Mouse (Mus musculus): Measurements from ENCODE around the gene Csnk2a1.
"Not testable (repeated sequence)": the region's sequence is repeated elsewhere in the genome, so short reads cannot be mapped to it uniquely, and the experiment has no call there.

Csnk2a1 gene

GRCm38 (mm10) chr2:152226248-152227050 lies at the start of gene Csnk2a1:
Gene Csnk2a1 (plus strand): TSS chr2:152226839.
- peak; percentile 94 for DNase-seq

- DNase-seq, result peak; percentile 77
Observed at GRCm38 (mm10) chr2:152177162-152177805, 49.4 kb upstream of the Csnk2a1 start.

- no peak for DNase-seq
Observed at GRCm38 (mm10) chr2:152177806-152178170, 48.9 kb upstream of the Csnk2a1 start.

- no peak for DNase-seq
Observed at GRCm38 (mm10) chr2:152178345-152178744, 48.3 kb upstream of the Csnk2a1 start.

- DNase-seq, result no peak
Observed at GRCm38 (mm10) chr2:152179301-152179700, 47.3 kb upstream of the Csnk2a1 start.

GRCm38 (mm10) chr2:152180323-152180722 lies 46.3 kb upstream of the Csnk2a1 start:
- peak; percentile 91 for DNase-seq

GRCm38 (mm10) chr2:152187132-152187531 lies 39.5 kb upstream of the Csnk2a1 start:
- no peak for DNase-seq

GRCm38 (mm10) chr2:152189213-152189612 lies 37.4 kb upstream of the Csnk2a1 start:
- no peak for DNase-seq

GRCm38 (mm10) chr2:152189640-152190039 lies 37.0 kb upstream of the Csnk2a1 start:
- DNase-seq, result peak; percentile 43

- DNase-seq, result no peak
Observed at GRCm38 (mm10) chr2:152190161-152190560, 36.5 kb upstream of the Csnk2a1 start.

GRCm38 (mm10) chr2:152192591-152193345 lies 33.9 kb upstream of the Csnk2a1 start:
- no peak for DNase-seq

GRCm38 (mm10) chr2:152193346-152193710 lies 33.3 kb upstream of the Csnk2a1 start:
- no peak for DNase-seq

- DNase-seq, result no peak
Observed at GRCm38 (mm10) chr2:152194586-152194985, 32.1 kb upstream of the Csnk2a1 start.

GRCm38 (mm10) chr2:152196896-152197295 lies 29.7 kb upstream of the Csnk2a1 start:
- no peak for DNase-seq

- peak; percentile 72 for DNase-seq
Observed at GRCm38 (mm10) chr2:152197301-152197712, 29.3 kb upstream of the Csnk2a1 start.

- not testable (repeated sequence) for DNase-seq
Observed at GRCm38 (mm10) chr2:152206139-152206538, 20.5 kb upstream of the Csnk2a1 start.

- DNase-seq, result peak; percentile 17
Observed at GRCm38 (mm10) chr2:152211871-152212270, 14.8 kb upstream of the Csnk2a1 start.

- peak; percentile 22 for DNase-seq
Observed at GRCm38 (mm10) chr2:152216975-152217374, 9.7 kb upstream of the Csnk2a1 start.

GRCm38 (mm10) chr2:152223521-152224300 lies 2.9 kb upstream of the Csnk2a1 start:
- no peak for DNase-seq

- peak; percentile 10 for DNase-seq
Observed at GRCm38 (mm10) chr2:152225536-152225935, 1.1 kb upstream of the Csnk2a1 start.

GRCm38 (mm10) chr2:152227051-152227481 lies 427 bp downstream of the Csnk2a1 start:
- peak; percentile 87 for DNase-seq

GRCm38 (mm10) chr2:152230046-152230445 lies 3.4 kb downstream of the Csnk2a1 start:
- no peak for DNase-seq

GRCm38 (mm10) chr2:152237926-152238325 lies 11.3 kb downstream of the Csnk2a1 start:
- DNase-seq, result no peak

Data from kidney, postnatal 10 days (tissue).